Mouse (Mus musculus): ENCODE results near the gene Ankrd61. TPM values are rescaled to one million over a fixed set of nuclear protein-coding genes. Genes with fewer than 3 reads are reported as not detected.

Gene Ankrd61
- polyA plus RNA-seq (2017; shearing (Covaris generic)), result under 1 TPM; 0.73 to 0.94 TPM

- no peak for ATAC-seq
These were observed at the start of gene Ankrd61 for GRCm38 (mm10) chr5:143897635-143898330. Gene Ankrd61 (minus strand): TSS chr5:143897685.

GRCm38 (mm10) chr5:143943231-143944125, 46.0 kb upstream of the Ankrd61 start:
- no peak for ATAC-seq

DNA sequence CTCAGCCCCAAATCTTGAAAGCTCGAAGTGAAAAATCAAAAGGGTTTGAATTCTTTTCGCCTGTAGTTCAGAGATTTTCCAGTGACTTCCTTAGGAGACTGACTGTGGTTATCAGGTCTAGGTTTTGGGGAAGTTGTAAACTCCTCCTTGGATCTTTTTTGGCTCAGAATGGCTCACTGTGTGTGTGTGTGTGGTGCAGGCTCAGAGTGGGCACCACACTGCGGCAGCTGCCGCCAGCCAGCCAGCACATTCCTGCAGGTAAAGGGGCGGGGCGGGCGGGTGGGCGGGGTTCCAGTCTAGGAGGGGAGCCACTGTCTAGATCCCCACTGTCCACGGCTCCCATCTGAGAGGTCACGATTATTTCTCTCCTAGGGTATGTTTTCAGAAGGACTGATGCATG, 44.1 kb upstream of the Ankrd61 start:
- ATAC-seq, result no peak

DNA sequence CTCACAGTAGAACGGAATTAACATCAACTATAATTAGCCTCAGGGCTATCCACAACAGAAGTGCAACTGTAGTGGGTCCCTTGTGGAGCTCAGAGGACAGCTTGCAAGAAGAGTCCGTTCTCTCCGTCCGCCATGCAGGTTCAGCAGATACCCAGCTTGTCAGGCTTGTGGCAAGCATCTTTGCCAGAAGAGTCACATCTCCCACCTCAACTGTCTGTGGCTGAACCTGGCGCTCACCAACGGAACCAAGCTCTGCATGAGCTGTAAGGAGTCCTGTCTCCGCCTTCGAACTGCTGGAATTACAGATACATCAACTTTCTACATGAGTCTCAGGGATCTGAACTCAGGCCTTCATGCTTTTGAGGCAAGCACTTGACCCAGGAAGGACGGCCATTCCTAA, 38.7 kb upstream of the Ankrd61 start:
- ATAC-seq, result no peak

GRCm38 (mm10) chr5:143933875-143934274, 36.4 kb upstream of the Ankrd61 start:
- ATAC-seq, result no peak

GRCm38 (mm10) chr5:143933414-143933813, 35.9 kb upstream of the Ankrd61 start:
- no peak for ATAC-seq

GRCm38 (mm10) chr5:143932831-143933230, 35.3 kb upstream of the Ankrd61 start, which contains the start of gene Rsph10b:
Gene Rsph10b (plus strand): TSS chr5:143933035.
- no peak for ATAC-seq

DNA sequence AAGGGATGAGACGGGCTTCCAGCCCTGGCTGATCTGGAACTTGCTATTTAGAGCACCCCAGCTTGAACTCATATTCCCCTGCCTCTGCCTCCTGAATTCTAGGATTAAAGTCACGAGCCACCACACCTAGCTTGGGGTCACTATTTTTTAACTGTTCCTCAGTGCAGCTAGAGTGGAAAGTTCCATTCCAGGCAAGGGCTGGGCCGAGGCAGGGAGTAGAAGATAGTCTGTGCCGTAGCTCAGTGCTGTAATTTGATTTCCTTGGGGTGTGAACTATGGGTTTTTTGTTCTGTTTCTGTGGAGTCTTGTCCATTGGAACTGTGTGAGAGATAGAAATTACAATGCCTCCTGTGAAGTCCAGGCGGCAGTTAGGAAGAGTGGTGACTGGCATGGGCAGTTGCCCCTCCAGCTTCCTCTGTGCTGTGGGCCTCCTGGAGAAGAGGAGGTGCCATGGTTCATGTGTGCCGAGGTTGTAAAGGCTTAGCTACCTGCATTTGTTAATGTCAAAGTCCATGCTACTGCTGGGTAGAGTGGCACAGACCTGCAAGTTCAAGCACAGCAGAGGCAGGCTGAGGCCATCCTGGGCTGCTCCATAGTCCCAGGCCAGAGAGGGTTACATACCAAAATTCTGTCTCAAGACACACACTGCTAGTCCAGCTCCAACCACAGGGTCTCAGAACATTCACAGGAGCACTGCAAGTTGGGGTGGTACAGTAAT, 34.5 kb upstream of the Ankrd61 start:
- ATAC-seq, result no peak

DNA sequence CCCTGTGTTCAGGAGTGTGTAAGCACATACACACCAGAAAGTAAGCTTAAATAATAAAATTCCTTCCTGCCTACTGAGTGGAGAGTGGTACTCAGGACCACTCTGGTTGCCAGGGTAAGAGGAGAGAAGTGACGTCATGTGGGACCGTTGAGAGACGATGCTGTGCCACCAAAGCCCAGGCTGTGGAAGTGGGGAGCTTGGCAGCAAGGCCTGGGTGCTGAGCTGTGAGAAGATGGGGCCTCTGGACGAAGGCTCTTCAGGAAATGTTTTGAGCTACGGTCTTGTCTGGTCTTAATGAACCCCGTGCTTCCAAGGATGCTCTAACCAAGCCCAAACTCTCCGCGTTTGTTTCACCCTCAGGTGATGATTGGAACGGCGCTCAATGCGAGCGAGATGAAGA, 33.2 kb upstream of the Ankrd61 start:
- ATAC-seq, result no peak

- ATAC-seq, result no peak
These were observed 31.8 kb upstream of the Ankrd61 start for GRCm38 (mm10) chr5:143929291-143929690.

DNA sequence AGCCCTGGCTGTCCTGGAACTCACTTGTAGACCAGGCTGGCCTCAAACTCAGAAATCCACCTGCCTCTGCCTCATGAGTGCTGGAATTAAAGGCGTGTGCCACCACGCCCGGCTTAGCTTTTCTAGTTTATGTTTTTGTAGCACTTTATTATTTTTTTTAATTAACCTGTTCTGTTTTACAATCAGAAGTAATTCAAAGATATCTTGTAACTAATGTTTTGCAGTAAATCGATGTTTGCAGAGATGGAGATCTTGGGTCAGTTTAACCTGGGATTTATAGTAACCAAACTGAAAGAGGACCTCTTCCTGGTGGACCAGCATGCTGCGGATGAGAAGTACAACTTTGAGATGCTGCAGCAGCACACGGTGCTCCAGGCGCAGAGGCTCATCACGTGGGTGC, 30.4 kb upstream of the Ankrd61 start, which contains the start of gene Gm42421:
Gene Gm42421 (plus strand): TSS at position 301 of the 400 bp plus-strand sequence.
- no peak for ATAC-seq

- ATAC-seq, result no peak
These were observed 27.4 kb upstream of the Ankrd61 start for GRCm38 (mm10) chr5:143924781-143925452.

- no peak for ATAC-seq
These were observed 20.6 kb upstream of the Ankrd61 start for GRCm38 (mm10) chr5:143918120-143918519.

- ATAC-seq, result peak; percentile 81
These were observed 19.9 kb upstream of the Ankrd61 start for GRCm38 (mm10) chr5:143917418-143917817.

DNA sequence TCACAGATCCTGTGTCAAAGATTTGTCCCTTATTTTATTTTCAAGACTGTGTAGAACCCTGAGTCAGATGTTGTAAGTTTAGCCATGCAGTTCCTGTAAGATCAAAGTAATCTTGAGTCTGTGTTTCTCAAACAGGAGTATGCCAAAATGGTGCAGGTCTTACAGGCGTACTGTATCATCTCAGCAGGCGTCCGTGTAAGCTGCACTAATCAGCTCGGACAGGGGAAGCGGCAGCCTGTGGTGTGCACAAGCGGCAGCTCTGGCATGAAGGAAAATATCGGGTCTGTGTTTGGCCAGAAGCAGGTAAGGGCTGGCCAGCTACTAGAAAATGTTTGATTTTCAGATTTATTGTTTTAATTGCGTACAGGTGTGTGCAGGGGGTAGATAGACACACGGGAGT, 18.7 kb upstream of the Ankrd61 start:
- no peak for ATAC-seq

GRCm38 (mm10) chr5:143909417-143910400, 12.2 kb upstream of the Ankrd61 start, which contains the start of the genes Aimp2 and Pms2:
Gene Aimp2 (minus strand): TSS chr5:143909847.
Gene Pms2 (plus strand): TSS chr5:143909964.
- peak; percentile 98 for ATAC-seq

GRCm38 (mm10) chr5:143908926-143909325, 11.4 kb upstream of the Ankrd61 start:
- no peak for ATAC-seq

- no peak for ATAC-seq
These were observed 8.9 kb upstream of the Ankrd61 start for GRCm38 (mm10) chr5:143906429-143906828.

DNA sequence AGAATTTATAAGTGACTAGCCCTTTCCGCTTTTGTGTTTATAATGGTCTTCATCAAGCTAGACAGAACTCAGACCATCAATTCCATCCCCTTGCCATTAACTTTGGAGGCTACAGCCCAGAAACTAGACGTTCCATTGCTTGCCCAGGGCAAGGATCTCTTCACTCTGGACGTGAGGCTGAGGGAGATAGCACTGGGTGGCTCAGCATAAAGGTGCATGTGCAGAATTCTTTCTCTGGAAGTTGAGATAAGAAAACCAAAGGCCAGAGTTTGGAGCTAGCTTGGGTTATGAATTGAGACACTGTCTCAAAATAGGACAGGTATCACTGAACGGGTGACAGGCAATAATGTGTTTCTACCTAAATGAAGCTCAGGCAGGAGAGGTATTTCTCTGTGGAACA, 6.3 kb upstream of the Ankrd61 start:
- ATAC-seq, result no peak

- ATAC-seq, result no peak
These were observed 4.6 kb upstream of the Ankrd61 start for GRCm38 (mm10) chr5:143902111-143902510.

GRCm38 (mm10) chr5:143893396-143893795, 4.1 kb downstream of the Ankrd61 start:
- no peak for ATAC-seq

All from CD4-positive, CD25-positive, alpha-beta regulatory T cell, adult 4 months (primary cell).